Mouse (Mus musculus): Measurements from ENCODE around the gene Tyrp1. TPM values are rescaled to one million over a fixed set of nuclear protein-coding genes. Genes with fewer than 3 reads are reported as not detected.

The Tyrp1 gene
- total RNA-seq, 2 experiments from 2014 or later = 0.21 TPM; not detected in 1

DNA sequence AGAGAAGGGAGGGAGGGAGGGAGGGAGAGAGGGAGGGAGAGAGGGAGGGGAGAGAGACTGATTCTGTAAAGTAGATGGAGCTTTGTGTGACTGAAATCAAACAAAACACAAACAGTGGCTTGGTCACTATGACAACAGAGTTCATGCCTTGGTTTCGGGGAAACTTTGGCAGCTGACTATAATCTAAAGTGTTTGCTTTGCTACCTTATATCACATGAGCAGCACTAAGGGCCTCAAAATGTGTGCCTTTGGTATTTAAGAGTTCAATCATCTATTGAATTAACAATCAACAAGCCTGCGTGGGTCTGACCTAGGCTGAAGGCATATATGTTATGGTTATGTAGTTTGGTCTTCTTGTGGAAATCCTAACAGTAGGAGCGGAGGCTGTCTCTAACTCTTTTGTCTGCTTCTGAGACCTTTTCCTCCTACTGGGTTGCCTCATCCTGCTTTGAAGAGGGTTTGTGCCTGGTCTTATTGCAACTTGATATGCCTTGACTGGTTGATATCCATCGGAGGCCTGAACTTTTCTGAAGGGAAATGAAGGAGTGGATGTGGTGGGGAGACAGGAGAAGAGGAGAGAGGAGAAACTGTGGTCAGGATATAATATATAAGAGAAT is 61.5 kb downstream of the Tyrp1 start:
- no peak for DNase-seq

Other genes with a start within 250 kb of the Tyrp1 start
- gene Lurap1l, start 76.5 kb downstream of the Tyrp1 start, total RNA-seq (2021) = 1 to 10 TPM in 1 of 2 experiments, under 1 TPM in 1; 0.92 to 1.5 TPM

Measured in heart, adult 18-20 months (tissue).